Mouse (Mus musculus) CD4-positive, CD25-positive, alpha-beta regulatory T cell, adult 2 months (primary cell): ENCODE measurements at regions not wholly inside any gene's neighbourhood (a gene's known extent, or its start where the extent isn't known, plus 50 kb on each side); places are given as distances from the start of the nearest gene placed in this dataset.

Experiments used
- DNase-seq: peaks from one replicate; pipeline ENCODE4 v3.0.0-alpha.2; 2012; ENCODE audit warnings: low read depth, low spot score

GRCm38 (mm10) chr13:31503191-31503590 lies 52.7 kb upstream of the Foxq1 start:
- DNase-seq = peak; percentile 16

GRCm38 (mm10) chr13:31503832-31504231 lies 52.1 kb upstream of the Foxq1 start:
- no peak for DNase-seq

GRCm38 (mm10) chr13:31504316-31504715 lies 51.6 kb upstream of the Foxq1 start:
- peak; percentile 10 for DNase-seq

GRCm38 (mm10) chr13:31505386-31505785 lies 50.5 kb upstream of the Foxq1 start:
- DNase-seq = peak; percentile 42
